12 mouse cellular contexts compared by ENCODE assay signal in the genomic region with DNA sequence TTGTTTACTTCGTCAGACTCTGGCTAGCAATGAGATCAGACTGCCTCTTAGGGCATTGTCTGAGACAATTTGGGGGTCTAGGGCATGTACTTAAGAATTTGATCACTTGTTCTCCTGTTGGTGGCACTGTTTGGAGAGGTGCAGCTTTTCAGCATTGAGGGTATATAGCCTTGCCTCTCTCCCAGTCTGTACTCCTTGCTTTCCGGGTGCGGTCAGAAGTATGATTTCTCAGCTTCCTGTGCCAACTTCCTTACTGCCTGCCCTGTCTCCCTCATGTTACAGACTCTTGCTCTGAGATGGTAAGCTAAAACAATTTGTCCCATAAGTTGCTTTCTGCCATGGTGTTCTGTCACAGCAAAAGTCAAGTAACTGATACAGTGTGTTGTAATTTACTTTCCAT.
"Had no signal": no experiment of that assay in that cellular context is flagged by ENCODE, and none has a peak within 500 bp of the region (broad histone marks: within the 10 kb centered on the region; RNA-seq: fewer than 3 reads in every experiment).

No protein-coding gene starts in this region.

- H3K27me3 ChIP-seq: limb, embryonic 13.5 days; midbrain, embryonic 12.5 days had no signal

- H3K9ac ChIP-seq: limb, embryonic 13.5 days; liver, embryonic 14.5 days; midbrain, embryonic 12.5 days had no signal

- H3K9me3 ChIP-seq: midbrain, embryonic 12.5 days had no signal

- H3K4me2 ChIP-seq: limb, embryonic 13.5 days; midbrain, embryonic 12.5 days had no signal

- H3K27ac ChIP-seq: layer of hippocampus, adult 2 months; limb, embryonic 13.5 days; liver, embryonic 14.5 days; midbrain, embryonic 12.5 days had no signal

- DNase-seq: kidney, adult 18-20 months; kidney, postnatal 10 days; kidney, postnatal 4 days; left cerebral cortex, postnatal 4 days; lung, adult 18-20 months; lung, postnatal 36 days; thymus, adult 2 months; thymus, postnatal 36 days had no signal

- H3K4me3 ChIP-seq: layer of hippocampus, adult 2 months; limb, embryonic 13.5 days; midbrain, embryonic 12.5 days had no signal

- H3K4me1 ChIP-seq: limb, embryonic 13.5 days; midbrain, embryonic 12.5 days had no signal

- H3K36me3 ChIP-seq: limb, embryonic 13.5 days; midbrain, embryonic 12.5 days had no signal
